Mouse (Mus musculus) thymus, postnatal 4 days (tissue): ENCODE measurements around the gene Mcrip2.

Experiments
- DNase-seq: peaks from one replicate; pipeline ENCODE4 v3.0.0; 2021

The Mcrip2 gene

DNA sequence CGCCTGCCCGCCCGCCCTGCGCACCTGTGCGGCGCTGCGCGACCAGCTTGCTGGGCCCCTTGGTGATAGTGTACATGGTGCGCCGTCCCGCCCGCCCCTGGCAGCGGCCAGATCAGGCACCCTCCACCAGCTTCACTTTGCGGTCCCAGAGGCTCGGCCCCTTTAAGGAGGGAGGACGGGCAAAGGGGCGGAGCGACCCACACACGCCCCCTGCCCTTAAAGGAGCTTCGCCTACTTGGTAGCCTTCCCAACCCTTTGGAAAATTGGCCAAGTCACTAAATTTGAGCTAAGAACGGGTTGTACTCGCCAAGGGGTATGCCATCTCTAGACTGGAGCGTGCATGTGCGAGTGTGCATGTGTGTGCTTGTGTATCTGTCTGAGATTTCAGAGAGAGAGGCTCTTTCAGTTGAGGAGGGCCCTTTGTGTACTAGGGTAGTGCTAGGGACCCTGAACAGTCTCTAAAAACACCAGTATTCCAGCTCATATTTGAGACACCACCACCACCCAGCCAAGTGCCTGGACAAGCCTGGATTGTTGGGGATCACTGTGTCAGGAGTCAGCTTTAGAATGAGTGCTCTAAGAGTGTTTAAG lies at the start of gene Mcrip2:
Mcrip2 (minus strand) TSS at position 164 of the 591 bp plus-strand sequence.
- peak; percentile 78 for DNase-seq

DNA sequence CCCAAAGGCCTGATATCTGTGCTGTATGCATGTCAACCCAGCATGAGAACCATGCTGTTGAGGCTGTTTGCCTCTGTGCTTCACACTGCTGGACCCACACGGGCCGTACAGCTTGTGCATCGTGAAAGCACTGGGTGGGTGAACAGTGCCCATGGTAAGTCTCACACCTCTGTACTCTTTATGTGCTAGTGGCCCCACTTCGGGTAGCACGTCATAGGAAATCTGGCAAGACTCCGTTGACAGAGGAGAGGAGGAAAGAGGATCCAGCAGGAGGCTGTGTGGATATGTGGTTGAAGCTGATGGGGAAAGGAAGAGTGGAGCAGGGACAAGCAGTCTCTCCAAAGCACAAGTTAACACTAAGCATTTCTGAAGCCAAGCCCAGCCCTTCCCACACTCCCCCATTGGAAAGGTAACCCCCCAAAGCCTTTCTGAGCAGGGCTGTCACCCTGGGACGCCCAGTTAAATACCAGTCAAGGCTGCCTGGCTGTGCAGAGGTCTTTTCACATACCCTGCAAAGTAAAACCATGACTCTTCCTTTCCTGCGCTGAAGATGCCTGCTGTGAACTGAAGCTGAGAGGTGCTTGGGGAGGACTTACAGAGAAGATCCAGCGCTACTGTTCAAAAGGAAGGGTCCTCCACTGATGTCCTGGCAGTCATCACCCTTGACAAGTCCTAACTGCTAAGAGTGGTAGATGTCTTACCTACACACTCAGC lies 49.6 kb upstream of the Mcrip2 start:
- no peak for DNase-seq

DNA sequence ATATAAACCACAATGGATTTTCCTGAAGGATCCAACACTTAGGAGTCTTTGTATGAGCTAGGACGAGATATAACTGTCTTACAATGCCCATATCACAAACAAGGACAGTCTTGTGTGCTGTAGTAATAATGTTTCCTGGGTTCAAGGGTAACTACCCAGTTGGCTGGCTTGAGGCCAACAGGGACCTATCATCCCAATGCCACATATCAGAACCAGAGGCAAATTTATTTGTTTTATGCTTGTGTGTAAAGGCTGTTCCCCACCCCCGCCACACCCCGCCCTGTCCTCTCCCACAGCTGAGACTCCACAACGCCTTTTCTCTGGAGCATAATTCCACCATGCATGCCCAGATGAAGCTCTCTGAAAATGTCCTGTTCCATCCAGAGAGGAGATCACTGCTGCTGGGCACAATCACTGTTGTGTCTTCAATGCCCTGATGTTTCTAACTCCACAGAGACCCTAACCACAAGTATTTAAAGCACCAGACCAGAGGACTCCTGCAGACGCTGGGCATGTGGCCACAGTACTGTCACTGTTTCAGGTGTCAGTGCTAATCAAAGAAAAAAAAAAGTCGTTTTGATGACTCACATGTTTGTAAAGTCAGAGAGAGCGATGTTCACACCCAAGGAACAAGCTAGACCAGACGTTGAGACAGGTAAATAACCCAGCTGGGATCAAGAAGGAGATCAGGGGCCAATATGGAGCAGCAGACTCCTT lies 48.5 kb upstream of the Mcrip2 start:
- DNase-seq, result no peak

DNA sequence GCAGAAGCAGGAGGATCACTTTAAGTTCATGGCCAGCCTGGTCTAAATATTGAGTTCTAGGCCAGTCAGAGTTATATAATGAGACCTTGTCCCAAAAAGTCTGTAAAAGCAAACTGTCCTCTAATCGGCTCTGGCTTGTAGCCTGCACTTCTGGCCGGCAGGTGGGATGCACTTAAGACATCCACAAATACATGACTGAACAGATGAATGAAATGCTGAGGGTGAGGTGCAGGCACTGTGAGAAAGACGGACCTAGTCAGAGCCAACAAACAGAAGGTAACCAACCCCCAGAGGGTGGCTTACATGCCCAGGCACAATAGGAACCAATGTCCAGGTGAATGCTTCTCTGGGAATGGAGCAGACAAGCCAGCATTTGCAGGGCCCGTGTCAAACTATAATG lies 45.7 kb upstream of the Mcrip2 start:
- DNase-seq, result no peak

DNA sequence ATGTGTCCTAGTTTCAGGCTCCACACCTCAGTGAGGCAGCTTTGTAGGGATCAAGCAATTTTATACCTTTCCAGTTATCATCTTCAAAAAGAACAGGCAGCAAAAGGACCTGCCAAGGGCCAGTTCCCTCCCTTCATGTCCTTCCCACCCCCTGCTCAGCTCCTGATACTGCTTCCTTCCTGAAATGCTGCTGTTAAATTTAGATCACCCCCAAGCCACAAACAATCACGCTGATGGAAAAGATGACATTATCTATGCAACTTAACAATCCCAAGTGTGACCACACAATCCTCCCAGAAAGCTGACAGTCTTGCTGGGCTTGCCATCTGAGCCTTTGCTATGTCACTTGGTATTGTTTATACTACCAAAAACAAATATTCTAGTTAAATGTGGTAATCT lies 45.3 kb upstream of the Mcrip2 start:
- no peak for DNase-seq

DNA sequence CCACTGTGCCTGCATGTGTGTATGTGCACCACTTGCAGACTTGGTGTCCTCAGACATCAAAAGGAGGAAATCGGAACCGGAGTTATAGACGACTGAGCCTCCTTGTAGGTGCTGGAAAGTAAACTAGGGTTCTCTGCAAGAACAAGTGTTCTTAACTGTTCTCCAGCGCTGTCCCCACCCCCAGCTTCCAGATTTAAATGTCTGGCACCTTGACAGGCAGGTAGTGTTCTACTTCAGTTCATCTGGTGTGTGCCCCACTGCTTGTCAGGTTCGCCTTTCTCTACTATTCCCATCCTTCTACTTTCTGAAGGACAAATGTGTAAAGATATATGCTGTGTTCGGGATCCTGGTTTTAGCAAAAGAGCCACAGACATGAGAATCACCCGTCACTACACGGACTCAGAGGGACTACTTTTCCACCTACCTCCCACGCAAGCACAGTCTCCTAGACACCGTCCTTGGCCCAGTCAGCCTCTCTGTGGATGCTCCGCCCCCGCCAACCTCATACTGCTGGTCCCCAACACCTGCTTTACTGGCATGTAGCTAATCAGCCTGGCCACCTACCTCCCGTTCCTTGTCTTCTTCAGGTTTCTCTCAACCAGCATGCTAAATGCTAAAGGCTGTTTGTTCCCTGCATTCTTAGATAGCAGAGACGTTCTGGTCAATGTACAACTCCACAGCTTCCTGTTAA lies 44.8 kb upstream of the Mcrip2 start:
- no peak for DNase-seq

DNA sequence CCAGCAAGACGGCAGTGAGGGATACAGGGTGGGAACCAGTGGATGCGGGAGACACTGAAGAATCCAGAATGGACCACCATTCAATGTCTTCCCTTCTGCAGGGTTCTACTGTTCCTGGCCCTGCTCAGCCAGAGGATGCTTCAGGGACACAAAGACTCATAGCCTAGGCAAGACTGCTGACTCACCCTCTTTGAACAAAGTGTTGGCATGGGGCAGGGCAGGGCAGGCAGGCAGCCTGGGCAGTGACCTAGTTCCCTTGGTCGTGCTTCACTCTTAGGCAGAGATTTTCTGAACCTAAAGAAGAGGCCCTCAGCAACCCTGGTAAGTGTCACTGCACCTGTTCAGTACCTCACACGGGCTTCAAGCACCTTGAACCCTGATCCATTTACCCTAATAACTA lies 43.3 kb upstream of the Mcrip2 start:
- DNase-seq, result no peak

DNA sequence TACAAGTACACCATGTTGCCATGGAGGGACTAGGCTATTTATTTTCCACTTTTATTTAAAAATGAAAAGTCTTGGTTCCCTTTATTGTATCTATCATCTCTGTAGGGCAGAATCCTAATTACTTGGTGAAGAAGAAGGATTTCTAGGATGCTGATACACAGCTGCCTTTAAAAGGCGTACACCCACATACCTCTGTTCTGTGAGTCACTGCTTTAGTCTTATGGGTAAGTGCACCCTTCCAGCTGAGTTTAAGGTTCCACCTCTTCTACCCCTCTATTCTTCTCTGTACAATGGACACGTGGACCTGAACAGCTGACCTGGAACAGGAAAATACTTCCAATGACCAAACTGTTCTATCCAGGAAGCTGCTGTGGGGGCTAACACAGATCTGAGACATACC lies 39.1 kb upstream of the Mcrip2 start:
- no peak for DNase-seq

DNA sequence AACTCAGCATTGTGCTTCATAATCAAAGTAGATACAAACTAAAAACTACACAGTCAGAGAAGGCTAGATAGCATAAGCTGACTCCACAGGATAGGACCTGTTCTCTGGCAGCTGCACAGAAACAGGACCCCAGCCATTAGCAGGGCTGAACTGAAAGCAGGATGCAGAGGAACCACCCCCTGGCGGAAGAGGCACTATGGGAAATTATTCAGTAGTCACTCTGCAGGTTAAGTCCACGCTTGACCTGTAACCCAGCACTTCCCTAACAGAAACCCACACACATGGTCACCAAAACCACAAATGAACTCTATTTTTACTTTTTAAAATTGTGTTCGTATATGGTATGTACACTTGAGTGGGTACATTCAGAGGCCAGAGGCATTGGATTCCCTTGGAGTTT lies 34.5 kb upstream of the Mcrip2 start:
- no peak for DNase-seq

DNA sequence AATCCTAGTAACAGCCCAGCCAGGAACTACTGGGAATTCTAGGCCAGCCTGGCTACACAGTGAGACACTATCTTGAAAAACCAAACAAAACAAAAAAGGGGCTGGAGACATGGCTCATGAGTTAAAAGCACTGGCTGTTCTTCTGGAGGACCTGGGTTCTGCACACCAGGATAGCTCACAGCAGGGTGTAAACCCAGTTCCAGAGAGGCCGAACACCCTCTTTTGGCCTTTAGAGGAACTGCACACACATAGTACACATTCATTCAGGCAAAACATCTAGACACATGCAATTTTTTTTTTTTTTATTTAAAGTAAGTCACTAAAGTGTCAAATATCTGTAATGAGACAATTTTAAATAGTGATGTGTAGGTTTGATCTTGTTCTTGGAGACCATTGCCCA lies 31.6 kb upstream of the Mcrip2 start:
- no peak for DNase-seq

DNA sequence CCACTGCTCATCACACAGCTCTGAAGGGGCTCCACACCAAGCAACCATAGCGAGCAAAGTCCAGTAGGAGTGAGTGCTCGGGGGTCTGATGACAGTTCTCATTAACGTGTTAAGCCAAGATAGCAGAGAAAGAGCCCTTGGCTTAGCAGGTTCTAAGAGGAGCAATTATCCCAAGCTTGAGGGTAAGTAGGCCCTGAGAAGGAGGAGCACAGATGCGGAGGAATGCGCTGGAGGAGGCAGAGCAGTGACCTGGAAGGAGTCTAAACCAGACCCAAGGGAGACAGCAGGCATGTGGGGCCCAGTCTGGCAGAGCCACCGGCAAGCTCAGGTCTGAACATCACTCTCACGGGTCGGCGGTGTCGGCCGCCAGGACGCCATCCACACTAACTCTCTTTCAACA lies 27.3 kb upstream of the Mcrip2 start:
- no peak for DNase-seq

DNA sequence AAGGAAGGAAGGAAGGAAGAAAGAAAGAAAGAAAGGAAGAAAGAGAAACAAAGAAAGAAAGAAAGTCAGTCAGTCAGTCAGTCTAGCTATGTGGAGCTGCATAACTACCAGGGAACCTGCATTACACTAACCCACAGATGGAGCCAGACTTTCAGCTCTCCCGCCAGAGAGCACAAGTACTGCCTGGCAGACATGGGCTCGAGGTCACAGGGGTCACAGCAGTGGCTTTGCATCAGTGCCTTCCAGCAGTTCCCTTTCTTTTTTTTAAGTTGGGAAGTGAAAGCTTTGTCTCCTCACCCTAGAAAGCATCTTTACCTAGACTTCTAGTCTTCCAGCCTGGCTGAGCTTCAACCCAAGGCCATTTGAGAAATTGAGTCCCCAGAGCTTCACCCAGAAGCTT lies 26.9 kb upstream of the Mcrip2 start:
- no peak for DNase-seq

DNA sequence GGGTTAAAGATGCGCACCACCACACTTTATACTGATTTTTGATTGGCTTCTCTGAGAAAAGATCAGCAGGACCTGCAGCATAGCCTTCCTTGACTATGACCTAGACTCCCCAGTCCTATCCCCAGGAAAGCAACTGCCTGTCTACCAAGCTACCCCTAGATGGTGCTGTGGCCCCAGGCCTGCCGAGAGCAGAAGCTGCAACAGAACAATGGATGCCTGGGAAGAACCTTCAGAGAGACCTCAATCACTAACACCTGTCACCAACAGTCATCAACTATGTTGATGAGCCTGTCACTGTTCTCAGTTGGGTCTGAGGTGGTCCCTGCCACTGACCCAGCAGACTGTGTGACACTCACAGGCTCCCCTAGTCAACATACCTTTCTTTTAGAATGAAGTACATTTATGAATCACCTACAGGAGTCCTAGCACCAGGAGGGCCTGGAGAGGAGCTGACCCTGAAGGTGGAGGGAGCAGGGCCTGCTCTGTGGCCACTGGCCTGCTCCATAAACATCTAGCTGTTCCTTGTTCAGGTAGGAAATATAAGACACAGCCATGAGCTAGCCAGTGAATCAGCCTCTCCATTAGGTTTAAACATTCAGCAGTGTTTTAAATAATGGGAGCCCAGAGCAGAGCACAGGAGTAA lies 25.5 kb upstream of the Mcrip2 start:
- peak; percentile 84 for DNase-seq

DNA sequence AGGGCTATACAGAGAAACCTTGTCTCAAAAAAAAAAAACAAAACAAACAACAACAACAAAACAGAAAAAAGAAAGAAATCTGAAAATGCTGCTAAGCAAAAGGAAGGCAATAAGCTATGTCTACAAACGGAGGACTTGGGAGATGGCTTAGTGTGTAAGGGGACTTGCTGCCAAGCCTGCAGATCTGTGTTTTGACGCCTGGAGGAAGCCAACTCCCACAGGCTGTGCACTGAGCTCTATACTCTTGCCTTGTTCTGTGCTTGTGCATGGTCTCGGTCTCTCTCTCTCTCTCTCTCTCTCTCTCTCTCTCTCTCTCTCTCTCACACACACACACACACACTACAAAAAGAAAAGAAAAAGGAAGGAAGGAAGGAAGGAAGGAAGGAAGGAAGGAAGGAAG lies 20.3 kb upstream of the Mcrip2 start:
- no peak for DNase-seq

DNA sequence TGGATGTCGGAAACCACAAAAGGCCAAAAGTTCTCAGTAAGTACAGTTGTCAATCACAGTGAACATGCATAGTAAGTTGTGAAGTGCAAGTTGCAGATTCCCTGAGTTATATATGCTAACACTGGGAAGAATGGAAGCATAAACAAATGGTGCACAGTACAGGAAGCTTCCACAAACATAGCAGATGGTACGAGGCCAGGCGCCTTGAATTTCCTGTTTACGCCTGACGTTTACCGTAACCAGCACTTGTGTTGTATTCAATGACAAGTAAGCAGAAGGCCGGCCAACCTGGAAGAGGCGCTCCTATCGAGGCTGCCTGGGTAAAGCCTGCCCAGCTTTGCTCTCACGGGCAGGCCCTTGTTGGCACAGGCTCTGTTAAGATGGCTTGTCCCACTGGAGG lies 18.9 kb upstream of the Mcrip2 start:
- DNase-seq, result no peak

DNA sequence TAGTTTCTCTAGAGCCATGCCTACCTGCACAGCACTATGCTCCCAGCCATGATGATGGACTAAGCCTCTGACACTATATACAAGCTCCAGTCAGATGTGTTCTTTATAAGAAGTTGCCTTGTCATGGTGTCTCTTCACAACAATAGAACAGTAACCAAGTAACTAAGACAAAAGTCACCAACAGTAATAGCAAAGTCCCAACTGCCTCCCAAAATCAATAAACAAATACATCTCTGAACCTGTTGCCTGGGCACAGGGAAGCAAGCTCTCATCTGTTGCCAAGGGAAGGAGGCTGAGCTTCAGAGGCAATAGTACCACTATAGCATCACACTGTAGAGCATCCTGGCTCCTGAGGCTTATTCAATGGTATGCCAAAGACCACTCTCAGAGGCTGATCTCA lies 18.2 kb upstream of the Mcrip2 start:
- no peak for DNase-seq

DNA sequence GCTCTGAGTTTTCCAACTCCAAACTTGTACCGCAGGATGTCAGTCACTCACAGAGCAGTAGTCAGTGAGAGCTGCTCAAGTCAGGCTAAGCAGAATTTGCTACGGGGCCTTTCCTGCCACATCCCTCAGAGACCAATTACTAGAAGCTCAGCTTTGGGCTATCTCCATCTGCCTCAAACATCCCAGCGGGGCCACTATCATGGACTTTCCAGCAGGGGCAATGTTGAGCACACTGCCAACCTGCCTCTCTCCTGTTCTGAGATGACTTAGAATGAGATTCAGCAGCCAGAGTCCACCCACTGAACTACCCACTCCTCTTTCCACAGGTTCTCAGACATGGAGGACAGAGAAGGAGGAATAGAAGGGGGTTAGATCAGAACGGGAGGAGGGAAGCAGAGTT lies 17.1 kb upstream of the Mcrip2 start:
- DNase-seq, result peak; percentile 62

DNA sequence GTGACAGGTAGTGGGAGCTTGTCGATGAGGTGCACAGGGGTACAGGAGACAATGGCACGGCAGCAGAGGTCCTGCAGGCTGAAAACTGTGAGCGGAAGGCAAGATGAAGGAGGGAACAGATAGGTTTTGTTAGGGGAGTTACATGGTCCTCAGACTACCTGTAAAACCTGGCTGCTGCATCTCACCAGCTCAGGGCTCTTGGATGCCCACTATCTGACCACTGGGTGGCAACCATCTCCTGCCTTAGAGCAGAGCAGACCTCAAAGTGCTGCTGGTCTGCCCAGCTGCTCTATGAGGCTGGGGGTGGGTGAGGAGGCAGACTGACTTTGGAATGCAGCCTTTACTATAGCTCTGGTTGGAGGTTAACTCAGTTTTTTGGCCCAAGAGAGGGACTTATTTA lies 15.3 kb upstream of the Mcrip2 start:
- no peak for DNase-seq

DNA sequence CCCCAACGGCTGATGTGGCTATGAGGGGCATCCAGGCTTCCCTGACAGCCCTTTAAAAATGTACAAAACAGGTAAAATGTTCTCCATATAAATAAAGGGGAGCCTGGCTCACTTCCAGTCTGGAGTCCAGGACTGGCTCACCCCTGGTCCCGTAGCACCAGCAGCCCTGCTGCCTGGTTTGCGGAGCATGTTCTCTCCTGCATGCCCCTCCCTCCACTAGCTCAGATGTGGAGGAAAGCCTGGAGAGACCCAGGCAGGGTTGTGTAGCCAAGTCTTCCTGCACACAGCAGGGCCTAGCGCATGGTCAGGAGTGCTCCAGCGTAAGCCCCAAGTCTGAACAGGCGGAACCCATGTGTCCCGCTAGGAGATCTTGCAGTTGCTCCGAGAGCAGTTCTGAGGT lies 14.7 kb upstream of the Mcrip2 start:
- no peak for DNase-seq

DNA sequence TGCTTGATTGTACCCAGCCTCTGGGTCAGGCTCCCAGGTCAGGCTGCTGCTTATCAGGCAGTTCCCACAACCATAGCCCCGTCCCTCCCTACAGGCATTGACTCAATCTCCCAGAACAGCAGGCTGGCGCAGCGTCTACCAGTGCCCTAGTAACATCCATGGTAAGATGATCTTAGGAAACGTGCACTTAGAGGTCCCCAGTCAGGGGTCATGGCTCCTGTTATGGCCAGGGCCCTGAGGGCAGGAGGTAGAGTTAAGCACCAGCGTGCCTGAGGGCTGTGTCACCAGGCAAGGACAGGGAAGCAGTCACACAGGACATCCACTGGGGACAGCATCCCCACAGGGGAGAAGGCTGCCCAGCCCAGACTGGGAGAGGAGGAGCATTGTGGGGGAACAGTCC lies 13.7 kb upstream of the Mcrip2 start:
- no peak for DNase-seq

DNA sequence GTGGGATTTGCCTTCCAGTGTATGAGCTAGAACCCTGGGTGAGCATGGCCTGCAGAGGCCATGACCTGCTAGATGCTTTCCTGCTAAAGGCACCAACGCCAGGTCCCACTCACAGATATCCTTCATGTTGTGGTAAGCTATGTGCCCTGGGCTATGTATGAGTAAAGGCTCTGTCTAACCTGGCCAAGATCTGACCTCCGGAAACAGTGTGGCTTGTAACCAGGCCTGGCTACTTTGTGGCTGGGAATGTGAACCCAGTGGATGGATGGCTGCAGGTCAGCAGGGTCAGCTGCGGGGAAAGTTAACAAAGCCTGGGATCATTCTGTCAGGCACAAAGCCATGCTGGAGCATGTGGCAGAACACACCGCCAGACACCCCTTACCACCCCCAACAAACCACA lies 13.1 kb upstream of the Mcrip2 start:
- DNase-seq, result no peak

DNA sequence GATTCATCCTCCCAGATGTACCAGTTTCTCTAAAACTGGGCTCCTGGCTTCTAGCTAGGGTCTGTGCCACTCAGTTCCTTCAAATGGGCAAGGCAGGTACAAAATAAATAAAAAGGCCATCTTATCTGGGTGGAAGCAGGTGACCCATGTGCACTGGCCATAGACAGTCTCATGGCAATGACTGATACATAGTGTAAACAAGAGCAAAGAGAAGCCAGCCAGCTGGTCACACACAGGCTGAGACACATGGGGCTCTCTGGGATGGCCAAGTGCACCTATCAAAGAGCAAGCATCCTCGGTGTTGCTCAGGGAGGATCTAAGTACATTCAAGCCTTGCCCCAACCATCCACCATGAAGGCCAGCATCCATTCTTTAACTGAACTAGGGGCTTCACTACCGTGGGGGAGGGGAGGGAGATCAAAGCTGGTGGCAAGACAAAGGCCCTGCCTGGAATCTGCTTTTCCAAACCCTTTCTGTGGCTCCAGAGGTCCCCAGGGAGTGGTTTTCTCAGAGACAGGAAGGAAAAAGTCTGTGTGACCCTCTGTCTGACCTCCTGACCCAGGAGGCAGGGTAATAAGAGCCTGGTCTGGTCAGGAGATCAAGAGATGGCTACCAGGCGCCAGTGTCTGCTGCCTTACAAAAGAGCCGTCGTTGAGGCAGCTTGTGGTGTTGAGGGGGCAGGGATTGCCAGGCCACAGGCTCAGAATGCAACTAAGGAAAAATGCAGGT lies 12.5 kb upstream of the Mcrip2 start:
- DNase-seq, result no peak
